8 mouse cellular contexts compared by ENCODE assay signal in the genomic region with DNA sequence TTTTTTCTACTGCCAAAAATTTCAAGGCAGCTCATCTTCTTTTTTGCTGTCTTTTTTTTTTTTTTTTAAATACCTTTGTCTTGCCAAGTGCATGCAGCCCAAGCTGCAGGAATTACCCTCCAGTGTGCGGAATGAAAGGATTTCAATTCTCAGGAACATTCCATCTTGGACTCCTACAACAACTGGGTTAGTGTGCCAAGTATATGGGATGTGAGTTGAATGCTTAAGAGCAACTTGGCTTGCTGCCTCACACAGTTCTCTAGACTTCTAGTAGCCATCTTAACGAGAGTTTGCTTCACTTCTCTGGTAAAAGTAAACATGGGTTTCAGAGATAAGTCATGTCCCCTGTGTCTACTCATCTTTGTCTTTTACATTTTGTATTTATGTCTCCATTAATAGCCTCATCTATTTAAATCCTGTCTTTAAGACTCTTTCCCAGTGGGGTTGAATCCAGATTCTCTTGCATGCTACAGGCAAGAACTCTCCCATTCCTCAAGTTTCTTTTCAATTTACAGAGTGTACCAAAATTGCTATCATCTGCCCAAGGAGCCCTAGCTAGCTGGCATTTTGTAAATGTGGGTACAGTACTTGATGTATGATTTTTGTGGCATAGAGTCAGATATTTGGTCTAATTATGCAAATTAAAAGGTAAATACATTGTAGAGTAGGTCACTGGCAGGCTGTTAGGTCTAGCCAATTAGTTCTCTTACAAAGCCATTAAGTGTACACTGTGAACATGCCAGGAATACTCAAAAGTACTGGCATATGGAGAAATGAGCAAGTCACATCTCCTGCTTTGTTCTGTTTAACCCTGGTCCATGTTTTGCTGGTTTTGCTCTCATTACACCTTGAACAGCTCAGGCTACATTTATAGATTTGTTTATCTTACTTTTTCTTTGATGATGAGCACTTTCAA. TPM values are rescaled to one million over a fixed set of nuclear protein-coding genes. Genes with fewer than 3 reads are reported as not detected.
DNase-seq lines count a peak whose midpoint lies in the region; ATAC-seq and TF ChIP-seq lines count a peak whose summit lies in the region.

No protein-coding gene starts in this region.

- H3K27ac ChIP-seq in hindbrain, embryonic 12.5 days = no peak overlapping the region
- no peak overlapping the region for H3K27ac ChIP-seq in hindbrain, embryonic 10.5 days
- no peak overlapping the region for H3K27ac ChIP-seq in midbrain, postnatal 0 days (ENCODE audit: low read depth, low read length)
- no peak overlapping the region for H3K27ac ChIP-seq in liver, embryonic 11.5 days (ENCODE audit: low read depth, low read length)

- 0 out of 2 replicates have a peak, but pooled peaks have one; percentile 48 for ATAC-seq in hindbrain, embryonic 12.5 days (ENCODE audit: low FRiP score)
- ATAC-seq in midbrain, postnatal 0 days (ENCODE audit: low FRiP score) = 0 out of 2 replicates have a peak, but pooled peaks have one; percentile 63
- no peak for ATAC-seq in liver, embryonic 11.5 days (replicated peaks; ENCODE audit: low FRiP score)

- H3K9ac ChIP-seq in hindbrain, embryonic 12.5 days = no peak overlapping the region
- no peak overlapping the region for H3K9ac ChIP-seq in midbrain, postnatal 0 days (replicated peaks; ENCODE audit: low read length, poor library complexity, severe bottlenecking)
- no peak overlapping the region for H3K9ac ChIP-seq in liver, embryonic 11.5 days (ENCODE audit: low read depth, low read length)

- H3K27me3 ChIP-seq in hindbrain, embryonic 12.5 days = no peaks in the 10 kb centered on the region
- no peaks in the 10 kb centered on the region for H3K27me3 ChIP-seq in hindbrain, embryonic 10.5 days (ENCODE audit: insufficient read depth, poor library complexity, severe bottlenecking)
- no peaks in the 10 kb centered on the region for H3K27me3 ChIP-seq in midbrain, postnatal 0 days (ENCODE audit: insufficient read depth, low read length)
- no peaks in the 10 kb centered on the region for H3K27me3 ChIP-seq in liver, embryonic 11.5 days (replicated peaks; ENCODE audit: control insufficient read depth, insufficient read depth, low read length)

- no peak overlapping the region for H3K4me2 ChIP-seq in hindbrain, embryonic 12.5 days (replicated peaks)
- no peak overlapping the region for H3K4me2 ChIP-seq in midbrain, postnatal 0 days (ENCODE audit: low read depth, low read length, poor library complexity, severe bottlenecking)
- H3K4me2 ChIP-seq in liver, embryonic 11.5 days = no peak overlapping the region

- DNase-seq in hindbrain, embryonic 10.5 days (ENCODE audit: low spot score) = no peak
- DNase-seq in fat pad, adult 2 months (ENCODE audit: extremely low read depth, low read depth, low spot score) = peak; percentile 59
- DNase-seq in layer of hippocampus, postnatal 36 days = peak; percentile 11 to 33
- peak; percentile 91 for DNase-seq in midbrain, postnatal 0 days (ENCODE audit: low spot score)
- DNase-seq in adrenal gland, postnatal 14 days = no peak
- no peak for DNase-seq in liver, embryonic 11.5 days (ENCODE audit: low spot score)
- DNase-seq in adrenal gland, postnatal 25 days = no peak

- H3K4me3 ChIP-seq in hindbrain, embryonic 12.5 days = no peak overlapping the region
- no peak overlapping the region for H3K4me3 ChIP-seq in hindbrain, embryonic 10.5 days
- no peak overlapping the region for H3K4me3 ChIP-seq in midbrain, postnatal 0 days (ENCODE audit: low read depth, low read length)
- no peak overlapping the region for H3K4me3 ChIP-seq in liver, embryonic 11.5 days (ENCODE audit: low read depth, low read length)

- H3K36me3 ChIP-seq in hindbrain, embryonic 12.5 days = no peaks in the 10 kb centered on the region
- H3K36me3 ChIP-seq in hindbrain, embryonic 10.5 days = no peaks in the 10 kb centered on the region
- no peaks in the 10 kb centered on the region for H3K36me3 ChIP-seq in midbrain, postnatal 0 days (ENCODE audit: insufficient read depth, low read length)
- no peaks in the 10 kb centered on the region for H3K36me3 ChIP-seq in liver, embryonic 11.5 days (ENCODE audit: control insufficient read depth, insufficient read depth, low read length)

- 76% methylated on average over 2 of the region's 2 CpGs for WGBS in hindbrain, embryonic 12.5 days
- 84% methylated on average over 2 of the region's 2 CpGs for WGBS in hindbrain, embryonic 10.5 days
- WGBS in midbrain, postnatal 0 days = 48% methylated on average over 2 of the region's 2 CpGs
- 65% methylated on average over 2 of the region's 2 CpGs for WGBS in liver, embryonic 11.5 days

- no peak for TF ChIP-seq CTCF in midbrain, postnatal 0 days (IDR thresholded peaks at IDR 0.05)

- H3K4me1 ChIP-seq in hindbrain, embryonic 12.5 days = no peaks in the 10 kb centered on the region
- no peaks in the 10 kb centered on the region for H3K4me1 ChIP-seq in hindbrain, embryonic 10.5 days (replicated peaks)
- H3K4me1 ChIP-seq in midbrain, postnatal 0 days (ENCODE audit: insufficient read depth, low read length) = no peaks in the 10 kb centered on the region
- H3K4me1 ChIP-seq in liver, embryonic 11.5 days (replicated peaks; ENCODE audit: control insufficient read depth, insufficient read depth, low read length) = no peaks in the 10 kb centered on the region

- H3K9me3 ChIP-seq in hindbrain, embryonic 12.5 days (replicated peaks) = no peaks in the 10 kb centered on the region
- no peaks in the 10 kb centered on the region for H3K9me3 ChIP-seq in hindbrain, embryonic 10.5 days
- no peaks in the 10 kb centered on the region for H3K9me3 ChIP-seq in midbrain, postnatal 0 days (ENCODE audit: low read length)
- H3K9me3 ChIP-seq in liver, embryonic 11.5 days (ENCODE audit: control insufficient read depth, low read length) = no peaks in the 10 kb centered on the region

RNA-seq across cellular contexts. Expression of gene Ercc6l2, which starts 35.4 kb away (rescaled TPM):
- 23.9 and 26.0 TPM in 2 replicates for polyA plus RNA-seq in hindbrain, embryonic 12.5 days (2016; fragmentation: Nextera tagmentation; extraction: Ambion mirVana)
- 19.0 and 20.3 TPM in 2 replicates for polyA plus RNA-seq in hindbrain, embryonic 10.5 days (2016; fragmentation: Nextera tagmentation; extraction: Ambion mirVana)
- 10 to 100 TPM; 17.4 to 19.4 TPM for total RNA-seq in layer of hippocampus, postnatal 36 days (2021)
- 13.5 and 16.7 TPM in 2 replicates for total RNA-seq in midbrain, postnatal 0 days (2014; rRNA removed)
- polyA plus RNA-seq in midbrain, postnatal 0 days (2015; fragmentation: Nextera tagmentation; extraction: Ambion mirVana) = 10.9 and 11.8 TPM in 2 replicates
- total RNA-seq in adrenal gland, postnatal 14 days (2021) = 23.1 and 28.4 TPM in 2 replicates
- polyA plus RNA-seq in liver, embryonic 11.5 days (2014; fragmentation: Nextera tagmentation; extraction: Ambion mirVana) = 18.0 and 21.4 TPM in 2 replicates
- total RNA-seq in adrenal gland, postnatal 25 days (2021) = 36.2 and 37.4 TPM in 2 replicates

Comparison
In these comparisons a context has a peak if more than half of its experiments do, and no peak if none do; other contexts are left out.
1. DNase-seq: peak in fat pad, adult 2 months (single experiment), layer of hippocampus, postnatal 36 days (2 of 2) and midbrain, postnatal 0 days (single experiment); none in hindbrain, embryonic 10.5 days (single experiment), adrenal gland, postnatal 14 days (single experiment), liver, embryonic 11.5 days (single experiment) and adrenal gland, postnatal 25 days (single experiment).